Mouse (Mus musculus): ENCODE results near the gene Ces5a. TPM values are rescaled to one million over a fixed set of nuclear protein-coding genes. Genes with fewer than 3 reads are reported as not detected.
"Not testable (repeated sequence)": the region's sequence is repeated elsewhere in the genome, so short reads cannot be mapped to it uniquely, and the experiment has no call there.

Ces5a gene
- total RNA-seq (2021): 1 to 10 TPM; 1.5 to 2.2 TPM

GRCm38 (mm10) chr8:93535730-93536129 is at the start of gene Ces5a:
TSS of gene Ces5a (minus strand) at chr8:93535830.
- DNase-seq: no peak
- intact Hi-C loops (cut with DNase I): no loop called here

GRCm38 (mm10) chr8:93572841-93573240 is 37.2 kb upstream of the Ces5a start:
- intact Hi-C loops (cut with DNase I): no loop called here
- DNase-seq: no peak

- DNase-seq: peak; percentile 45
- intact Hi-C loops (cut with DNase I): no loop called here
Measured at GRCm38 (mm10) chr8:93572095-93572501, 36.5 kb upstream of the Ces5a start.

GRCm38 (mm10) chr8:93571369-93571985 is 35.8 kb upstream of the Ces5a start:
- intact Hi-C loops (cut with DNase I): no loop called here
- DNase-seq: peak; percentile 66

- intact Hi-C loops (cut with DNase I): no loop called here
- DNase-seq: no peak
Measured at GRCm38 (mm10) chr8:93570186-93570530, 34.5 kb upstream of the Ces5a start.

- peak; percentile 73 for DNase-seq
- intact Hi-C loops (cut with DNase I): no loop called here
Measured at GRCm38 (mm10) chr8:93569311-93570185, 33.9 kb upstream of the Ces5a start.

- DNase-seq: no peak
- intact Hi-C loops (cut with DNase I): no loop called here
Measured at GRCm38 (mm10) chr8:93568666-93569065, 33.0 kb upstream of the Ces5a start.

- peak; percentile 62 for DNase-seq
Measured at GRCm38 (mm10) chr8:93567086-93567485, 31.5 kb upstream of the Ces5a start.

GRCm38 (mm10) chr8:93564634-93565033 is 29.0 kb upstream of the Ces5a start:
- DNase-seq: no peak
- intact Hi-C loops (cut with DNase I): no loop called here

More at GRCm38 (mm10) chr8:93567086-93567485, 31.5 kb upstream of the Ces5a start:
- intact Hi-C loops (cut with DNase I): no loop called here

GRCm38 (mm10) chr8:93563551-93563950 is 27.9 kb upstream of the Ces5a start:
- intact Hi-C loops (cut with DNase I): no loop called here
- no peak for DNase-seq

GRCm38 (mm10) chr8:93562557-93563210 is 27.1 kb upstream of the Ces5a start:
- intact Hi-C loops (cut with DNase I): no loop called here
- DNase-seq: no peak

GRCm38 (mm10) chr8:93561271-93561670 is 25.6 kb upstream of the Ces5a start:
- intact Hi-C loops (cut with DNase I): no loop called here
- no peak for DNase-seq

GRCm38 (mm10) chr8:93559696-93560095 is 24.1 kb upstream of the Ces5a start:
- intact Hi-C loops (cut with DNase I): no loop called here

GRCm38 (mm10) chr8:93502634-93503033 is 33.0 kb downstream of the Ces5a start:
- intact Hi-C loops (cut with DNase I): no loop called here
- no peak for DNase-seq

More at GRCm38 (mm10) chr8:93559696-93560095, 24.1 kb upstream of the Ces5a start:
- DNase-seq: no peak

GRCm38 (mm10) chr8:93499437-93499836 is 36.2 kb downstream of the Ces5a start:
- intact Hi-C loops (cut with DNase I): no loop called here
- no peak for DNase-seq

- intact Hi-C loops (cut with DNase I): no loop called here
- DNase-seq: peak; percentile 49
Measured at GRCm38 (mm10) chr8:93495330-93495729, 40.3 kb downstream of the Ces5a start.

GRCm38 (mm10) chr8:93488743-93489142 is 46.9 kb downstream of the Ces5a start:
- intact Hi-C loops (cut with DNase I): no loop called here
- no peak for DNase-seq

- intact Hi-C loops (cut with DNase I): no loop called here
- DNase-seq: no peak
Measured at GRCm38 (mm10) chr8:93478211-93478610, 57.4 kb downstream of the Ces5a start.

GRCm38 (mm10) chr8:93469733-93470132 is 65.9 kb downstream of the Ces5a start:
- intact Hi-C loops (cut with DNase I); DNase-seq: not testable (repeated sequence)

GRCm38 (mm10) chr8:93454258-93454877 is 81.3 kb downstream of the Ces5a start:
- intact Hi-C loops (cut with DNase I): no loop called here
- no peak for DNase-seq

Data from left cerebral cortex, postnatal 4 days (tissue).